Mouse (Mus musculus) MEL (cell line): ENCODE data around the gene Tmem169. TPM values are rescaled to one million over a fixed set of nuclear protein-coding genes. Genes with fewer than 3 reads are reported as not detected.

Source experiments
- DNase-seq: peaks from one replicate; pipeline ENCODE4 v3.0.0; 2011; ENCODE audit warnings: low read depth, low spot score
- H3K27ac ChIP-seq: 2 replicates; pipeline ENCODE4 v1.5.1; 2012; ENCODE audit warnings: low read depth, mild to moderate bottlenecking, control low read depth, low read length, moderate library complexity; ENCODE audit not compliant: control insufficient read depth
- H3K27me3 ChIP-seq, 2 experiments: fragments of 150-350 bp in 1 of 2; sonication (generic) in 1 of 2; 2 replicates each; pipeline ENCODE4 v1.6.1; 2012; ENCODE audit warnings: low read length in 2 of 2, mild to moderate bottlenecking in 2 of 2, improper control_type of control experiment in 1 of 2, moderate library complexity in 1 of 2; ENCODE audit not compliant: insufficient read depth in 2 of 2, control insufficient read depth in 1 of 2
- H3K36me3 ChIP-seq, 2 experiments: 2 replicates each; pipeline ENCODE4 v1.6.1; 2012 to 2014; ENCODE audit warnings: low read length in 2 of 2, improper control_type of control experiment in 1 of 2, inconsistent platforms in 1 of 2, mild to moderate bottlenecking in 1 of 2; ENCODE audit not compliant: insufficient read depth in 2 of 2, control insufficient read depth in 1 of 2
- H3K4me1 ChIP-seq, 2 experiments: fragments of 150-350 bp in 1 of 2; sonication (generic) in 1 of 2; 2 replicates each; pipeline ENCODE4 v1.6.1; 2012; ENCODE audit warnings: low read length in 2 of 2, improper control_type of control experiment in 1 of 2, mild to moderate bottlenecking in 1 of 2; ENCODE audit not compliant: insufficient read depth in 2 of 2, control insufficient read depth in 1 of 2
- H3K4me3 ChIP-seq, 2 experiments: fragments of 150-350 bp in 1 of 2; sonication (generic) in 1 of 2; 2 replicates each; pipeline ENCODE4 v1.5.1; 2012; ENCODE audit warnings: low read depth in 2 of 2, low read length in 2 of 2, mild to moderate bottlenecking in 2 of 2, moderate library complexity in 2 of 2, control low read depth in 1 of 2, improper control_type of control experiment in 1 of 2; ENCODE audit not compliant: control insufficient read depth in 1 of 2, insufficient read depth in 1 of 2
- H3K79me2 ChIP-seq: 2 replicates; pipeline ENCODE4 v1.6.1; 2012; ENCODE audit warnings: mild to moderate bottlenecking, low read length, moderate library complexity; ENCODE audit not compliant: control insufficient read depth, poor library complexity, insufficient read depth
- H3K9ac ChIP-seq: 2 replicates; pipeline ENCODE4 v1.6.1; 2012; ENCODE audit warnings: low read depth, mild to moderate bottlenecking, control low read depth, low read length, moderate library complexity; ENCODE audit not compliant: control insufficient read depth, poor library complexity, severe bottlenecking
- H3K9me3 ChIP-seq: fragments of 150-350 bp; sonication (generic); replicated peaks from 2 replicates; pipeline ENCODE4 v1.6.1; 2012; ENCODE audit warnings: mild to moderate bottlenecking, low read length, improper control_type of control experiment, moderate library complexity; ENCODE audit not compliant: insufficient read depth
- BHLHE40 ChIP-seq: IDR thresholded peaks from 2 replicates; pipeline ENCODE4 v1.6.1; 2012; ENCODE audit warnings: low read depth, mild to moderate bottlenecking, inconsistent platforms, low read length, improper control_type of control experiment, borderline replicate concordance
- CTCF ChIP-seq, 3 experiments: IDR thresholded peaks in 2 of 3; conservative IDR thresholded peaks in 1 of 3; 2 replicates each; pipeline ENCODE4 v1.5.1; 2011 to 2012; ENCODE audit warnings: low read length in 3 of 3, low read depth in 2 of 3, mild to moderate bottlenecking in 2 of 3, improper control_type of control experiment in 1 of 3, inconsistent platforms in 1 of 3, mixed read lengths in 1 of 3, moderate library complexity in 1 of 3; ENCODE audit not compliant: control insufficient read depth in 1 of 3, insufficient read depth in 1 of 3, poor library complexity in 1 of 3, severe bottlenecking in 1 of 3
- ELF1 ChIP-seq: IDR thresholded peaks from 2 replicates; pipeline ENCODE4 v1.6.1; 2014; ENCODE audit warnings: low read depth, mild to moderate bottlenecking, inconsistent platforms, low read length, improper control_type of control experiment, moderate library complexity
- EP300 ChIP-seq, 2 experiments: IDR thresholded peaks; 2 replicates each; pipeline ENCODE4 v1.6.1; 2011; ENCODE audit warnings: improper control_type of control experiment in 2 of 2, low read length in 2 of 2, low read depth in 1 of 2, mild to moderate bottlenecking in 1 of 2
- ETS1 ChIP-seq: IDR thresholded peaks from 2 replicates; pipeline ENCODE4 v1.6.1; 2012; ENCODE audit warnings: low read depth, mild to moderate bottlenecking, inconsistent platforms, low read length, improper control_type of control experiment, moderate library complexity
- GABPA ChIP-seq: IDR thresholded peaks from 2 replicates; pipeline ENCODE4 v1.6.1; 2012; ENCODE audit warnings: low read depth, mild to moderate bottlenecking, inconsistent platforms, low read length, improper control_type of control experiment, moderate library complexity
- HCFC1 ChIP-seq: IDR thresholded peaks from 2 replicates; pipeline ENCODE4 v1.6.1; 2012; ENCODE audit warnings: low read depth, mild to moderate bottlenecking, inconsistent platforms, low read length, improper control_type of control experiment, moderate library complexity
- JUND ChIP-seq: IDR thresholded peaks from 2 replicates; pipeline ENCODE4 v1.6.1; 2011; ENCODE audit warnings: low read depth, mild to moderate bottlenecking, improper control_type of control experiment, low read length
- MAFK ChIP-seq: IDR thresholded peaks from 2 replicates; pipeline ENCODE4 v1.6.1; 2011; ENCODE audit warnings: low read depth, mild to moderate bottlenecking, low read length, improper control_type of control experiment, borderline replicate concordance
- MAX ChIP-seq: IDR thresholded peaks from 2 replicates; pipeline ENCODE4 v1.6.1; 2011; ENCODE audit warnings: low read length, improper control_type of control experiment
- MEF2A ChIP-seq: IDR thresholded peaks from 2 replicates; pipeline ENCODE4 v1.6.1; 2014; ENCODE audit warnings: low read depth, mild to moderate bottlenecking, inconsistent platforms, low read length, improper control_type of control experiment; ENCODE audit not compliant: poor library complexity, insufficient replicate concordance, severe bottlenecking; ENCODE audit errors: extremely low read depth
- MXI1 ChIP-seq: IDR thresholded peaks from 2 replicates; pipeline ENCODE4 v1.6.1; 2011; ENCODE audit warnings: mild to moderate bottlenecking, low read depth, low read length, improper control_type of control experiment
- MYB ChIP-seq: IDR thresholded peaks from 2 replicates; pipeline ENCODE4 v1.6.1; 2011; ENCODE audit warnings: mild to moderate bottlenecking, low read depth, low read length, improper control_type of control experiment
- MYC ChIP-seq: IDR thresholded peaks from 2 replicates; pipeline ENCODE4 v1.6.1; 2011; ENCODE audit warnings: low read depth, mild to moderate bottlenecking, low read length, improper control_type of control experiment, moderate library complexity
- NELFE ChIP-seq: IDR thresholded peaks from 2 replicates; pipeline ENCODE4 v1.6.1; 2011; ENCODE audit warnings: low read depth, low read length, improper control_type of control experiment
- NRF1 ChIP-seq: IDR thresholded peaks from 2 replicates; pipeline ENCODE4 v1.6.1; 2014; ENCODE audit warnings: low read depth, mild to moderate bottlenecking, inconsistent platforms, low read length, improper control_type of control experiment, moderate library complexity; ENCODE audit not compliant: poor library complexity, insufficient read depth, severe bottlenecking
- POLR2A ChIP-seq, 2 experiments: IDR thresholded peaks; 2 replicates each; pipeline ENCODE4 v1.6.1; 2011 to 2012; ENCODE audit warnings: low read length in 2 of 2, mild to moderate bottlenecking in 2 of 2, control low read depth in 1 of 2, improper control_type of control experiment in 1 of 2, low read depth in 1 of 2, moderate library complexity in 1 of 2; ENCODE audit not compliant: control insufficient read depth in 1 of 2, insufficient read depth in 1 of 2, poor library complexity in 1 of 2
- POLR2AphosphoS2 ChIP-seq: IDR thresholded peaks from 2 replicates; pipeline ENCODE4 v1.6.1; 2011; ENCODE audit warnings: low read length, improper control_type of control experiment
- POLR2AphosphoS5 ChIP-seq: IDR thresholded peaks from 2 replicates; pipeline ENCODE4 v1.6.1; 2012; ENCODE audit warnings: low read depth, borderline replicate concordance, mild to moderate bottlenecking, inconsistent platforms, low read length, moderate library complexity, mixed read lengths
- RCOR1 ChIP-seq: IDR thresholded peaks from 2 replicates; pipeline ENCODE4 v1.6.1; 2012; ENCODE audit warnings: low read depth, mild to moderate bottlenecking, inconsistent platforms, low read length, improper control_type of control experiment
- SIN3A ChIP-seq: IDR thresholded peaks from 2 replicates; pipeline ENCODE4 v1.6.1; 2012; ENCODE audit warnings: low read length, improper control_type of control experiment, inconsistent platforms
- SMC3 ChIP-seq: IDR thresholded peaks from 2 replicates; pipeline ENCODE4 v1.6.1; 2011; ENCODE audit warnings: low read depth, low read length, improper control_type of control experiment
- TAL1 ChIP-seq: IDR thresholded peaks from 2 replicates; pipeline ENCODE4 v1.6.1; 2012; ENCODE audit warnings: mild to moderate bottlenecking, inconsistent platforms, low read length, moderate library complexity, mixed read lengths
- TBP ChIP-seq: IDR thresholded peaks from 2 replicates; pipeline ENCODE4 v1.8.0; 2011; ENCODE audit warnings: low read depth, low read length, improper control_type of control experiment
- UBTF ChIP-seq: IDR thresholded peaks from 2 replicates; pipeline ENCODE4 v1.6.1; 2012; ENCODE audit warnings: low read depth, mild to moderate bottlenecking, inconsistent platforms, low read length, improper control_type of control experiment, moderate library complexity, borderline replicate concordance; ENCODE audit not compliant: insufficient read depth
- USF2 ChIP-seq, 2 experiments: IDR thresholded peaks; 2 replicates each; pipeline ENCODE4 v1.6.1; 2011 to 2012; ENCODE audit warnings: improper control_type of control experiment in 2 of 2, low read length in 2 of 2, borderline replicate concordance in 1 of 2, inconsistent platforms in 1 of 2, low read depth in 1 of 2, mild to moderate bottlenecking in 1 of 2; ENCODE audit not compliant: insufficient read depth in 1 of 2
- ZC3H11A ChIP-seq: IDR thresholded peaks from 2 replicates; pipeline ENCODE4 v1.6.1; 2012; ENCODE audit warnings: low read depth, mild to moderate bottlenecking, inconsistent platforms, low read length, improper control_type of control experiment
- ZKSCAN1 ChIP-seq: IDR thresholded peaks from 2 replicates; pipeline ENCODE4 v1.6.1; 2012; ENCODE audit warnings: low read depth, mild to moderate bottlenecking, inconsistent platforms, low read length, improper control_type of control experiment, moderate library complexity
- ZMIZ1 ChIP-seq: IDR thresholded peaks from 2 replicates; pipeline ENCODE4 v1.6.1; 2012; ENCODE audit warnings: low read depth, mild to moderate bottlenecking, inconsistent platforms, low read length, improper control_type of control experiment, moderate library complexity
- ZNF384 ChIP-seq: IDR thresholded peaks from 2 replicates; pipeline ENCODE4 v1.6.1; 2012; ENCODE audit warnings: low read depth, mild to moderate bottlenecking, inconsistent platforms, low read length, improper control_type of control experiment
- polyA plus RNA-seq, 2 experiments: library from polyadenylated mRNA; stranded (reverse) in 1 of 2; unstranded in 1 of 2; fragments of >175 nt in 1 of 2; fragments of >200 nt in 1 of 2; gene quantifications; 2 replicates each; pipeline versions ENCODE4 v1.2.1 to v1.2.4; 2012; ENCODE audit warnings: low replicate concordance in 2 of 2, low read depth in 1 of 2; ENCODE audit not compliant: insufficient read length in 2 of 2, insufficient read depth in 1 of 2, missing spikeins in 1 of 2
- total RNA-seq: library from RNA; depleted of rRNA; stranded (reverse); fragments of 300-350 nt; gene quantifications from 2 replicates; pipeline ENCODE4 v1.2.3, GENCODE M21; 2012

Tmem169 gene
- total and polyA plus RNA-seq, 3 experiments, result 0.06 TPM; not detected in 2

DNA sequence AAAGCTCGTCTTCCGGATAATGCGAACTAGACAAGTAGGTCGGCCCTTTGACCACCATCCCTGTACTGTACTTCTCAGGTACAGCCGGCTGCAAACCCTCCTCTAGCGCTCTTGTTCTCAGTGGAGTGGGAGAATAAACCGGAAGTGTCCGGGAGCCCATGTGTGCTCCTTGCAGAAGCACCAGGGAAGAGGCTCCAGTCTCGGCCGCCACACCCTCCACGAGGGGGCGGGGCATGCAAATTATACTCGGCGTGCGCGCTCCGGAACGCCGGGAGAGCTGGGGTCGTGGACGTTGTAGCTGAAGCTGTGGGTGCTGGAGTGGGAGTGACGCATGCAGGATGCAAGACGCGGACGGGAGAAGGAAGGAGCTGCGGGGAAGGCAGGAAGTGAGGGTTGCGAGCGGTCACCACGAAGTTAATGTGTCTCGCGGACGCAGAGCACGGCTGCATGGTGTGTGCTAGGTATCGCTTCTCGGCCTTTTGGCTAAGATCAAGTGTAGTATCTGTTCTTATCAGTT, 29.6 kb upstream of the Tmem169 start (continued):
- TF ChIP-seq SIN3A (no peak; the same call in 1 of the 2 replicates), MXI1 (peak; percentile 83), ZKSCAN1 (no peak), GABPA (no peak), HCFC1 (peak; percentile 58), MEF2A (no peak), NELFE (peak; percentile 63), USF2 (IDR thresholded peaks at IDR 0.05; ENCODE audit: borderline replicate concordance in 1 of 2, insufficient read depth in 1 of 2, low read depth in 1 of 2, low read length in 2 of 2) (no peak), BHLHE40 (no peak), MAFK (no peak), MAX (peak; percentile 40; the same call in 1 of the 2 replicates), NRF1 (no peak), MYC (0 out of 2 replicates have a peak, but pooled peaks have one; percentile 48), POLR2AphosphoS5 (no peak), ZNF384 (no peak), ELF1 (peak; percentile 86), RCOR1 (no peak)

DNA sequence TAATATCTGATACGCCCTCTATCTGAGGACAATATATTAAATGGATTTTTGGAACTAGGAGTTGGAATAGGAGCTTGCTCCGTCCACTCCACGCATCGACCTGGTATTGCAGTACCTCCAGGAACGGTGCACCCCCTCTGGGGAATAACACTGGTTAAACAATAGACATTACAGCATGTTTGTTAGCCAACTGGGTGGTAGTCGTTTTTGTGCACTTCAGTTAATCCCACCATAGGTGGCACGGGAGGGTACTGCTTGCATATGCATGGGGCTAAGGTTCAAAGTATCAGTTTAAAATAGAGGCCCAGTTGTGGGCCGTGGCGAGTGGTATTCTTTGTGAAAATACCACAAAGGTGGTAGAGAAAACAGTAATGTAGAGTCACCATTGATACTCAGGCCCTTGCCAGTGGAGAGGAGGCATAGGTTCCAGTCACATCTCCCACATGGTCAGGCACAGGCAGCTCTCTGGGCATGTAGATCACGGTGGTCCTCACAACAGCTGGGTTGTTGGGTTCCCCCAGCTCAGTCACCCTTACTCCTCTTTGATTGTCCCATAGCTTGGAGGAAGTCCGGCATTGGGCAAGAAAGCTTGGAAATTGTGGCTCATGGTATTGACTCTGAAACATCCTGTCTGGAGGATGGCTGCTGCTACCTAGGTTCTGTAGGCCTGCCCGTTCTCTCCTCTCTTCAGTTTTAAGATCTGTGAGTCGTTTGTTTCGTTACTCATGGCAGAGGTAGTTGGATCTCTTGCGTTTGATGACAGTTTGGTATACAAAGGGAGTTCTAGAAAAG, 28.9 kb upstream of the Tmem169 start:
- Histone ChIP-seq H3K27me3 (no peaks in the 10 kb centered on the region), H3K9ac (no peak overlapping the region), H3K27ac (peak overlapping the region; percentile 13), H3K4me3 (no peak overlapping the region), H3K9me3 (no peaks in the 10 kb centered on the region), H3K4me1 (0 out of 4 replicates have a peak, but pooled peaks cover 0 to 10% of the 10 kb centered on the region in 2 experiments), H3K36me3 (peaks cover 0 to 3% of the 10 kb centered on the region in 2 experiments; a peak in 2 of 4 replicates), H3K79me2 (peaks cover 3% of the 10 kb centered on the region; the same call in 1 of the 2 replicates)
- peak; percentile 98 for DNase-seq
- TF ChIP-seq UBTF, result peak; percentile 86; the same call in 1 of the 2 replicates
- TF ChIP-seq ZMIZ1, result peak; percentile 100
- no peak for TF ChIP-seq ZNF384
- no peak for TF ChIP-seq ZC3H11A
- TF ChIP-seq ZKSCAN1, result no peak
- TF ChIP-seq JUND, result no peak
- peak; percentile 93 for TF ChIP-seq MYC
- TF ChIP-seq HCFC1, result peak; percentile 74
- TF ChIP-seq NRF1, result no peak
- TF ChIP-seq SMC3, result peak; percentile 33
- TF ChIP-seq NELFE, result peak; percentile 91
- peak; percentile 68 for TF ChIP-seq MXI1
- TF ChIP-seq POLR2AphosphoS5, result peak; percentile 99
- TF ChIP-seq POLR2AphosphoS2, result peak; percentile 99
- TF ChIP-seq BHLHE40, result no peak
- peak; percentile 15; the same call in 1 of the 2 replicates for TF ChIP-seq TAL1
- TF ChIP-seq TBP, result peak; percentile 91
- peak; percentile 85; the same call in 1 of the 2 replicates for TF ChIP-seq MYB
- peak; percentile 67; the same call in 1 of the 2 replicates for TF ChIP-seq RCOR1
- peak; percentile 98 to 99 for TF ChIP-seq POLR2A (IDR thresholded peaks at IDR 0.05; ENCODE audit: control insufficient read depth in 1 of 2, insufficient read depth in 1 of 2, low read depth in 1 of 2, low read length in 2 of 2, poor library complexity in 1 of 2)
- no peak for TF ChIP-seq CTCF (IDR thresholded peaks at IDR 0.05 in 2 of 3, conservative IDR thresholded peaks at IDR 0.05 in 1 of 3; ENCODE audit: control insufficient read depth in 1 of 3, insufficient read depth in 1 of 3, low read depth in 2 of 3, low read length in 3 of 3, poor library complexity in 1 of 3, severe bottlenecking in 1 of 3)
- no peak; a peak in 1 of 4 replicates for TF ChIP-seq EP300 (IDR thresholded peaks at IDR 0.05; ENCODE audit: low read depth in 1 of 2, low read length in 2 of 2)
- TF ChIP-seq ETS1, result peak; percentile 91
